Mouse (Mus musculus): Measurements from ENCODE around the gene Hbq1a.
"Not testable (repeated sequence)": the region's sequence is repeated elsewhere in the genome, so short reads cannot be mapped to it uniquely, and the experiment has no call there.

The Hbq1a gene

GRCm38 (mm10) chr11:32285031-32285775 is 14.7 kb upstream of the Hbq1a start:
- DNase-seq (ENCODE audit: low spot score in 2 of 2): no peak

- not testable (repeated sequence) for DNase-seq (ENCODE audit: low spot score in 2 of 2)
Observed at GRCm38 (mm10) chr11:32285887-32286286, 14.0 kb upstream of the Hbq1a start.

GRCm38 (mm10) chr11:32286695-32287492 is 13.0 kb upstream of the Hbq1a start, which contains the start of gene Hbq1b:
Gene Hbq1b, plus strand, starts transcription at chr11:32286965.
- DNase-seq (ENCODE audit: low spot score in 2 of 2): peak; percentile 60 to 73

GRCm38 (mm10) chr11:32287493-32287825 is 12.4 kb upstream of the Hbq1a start:
- no peak for DNase-seq (ENCODE audit: low spot score in 2 of 2)

- not testable (repeated sequence) for DNase-seq (ENCODE audit: low spot score in 2 of 2)
Observed at GRCm38 (mm10) chr11:32292819-32293218, 7.0 kb upstream of the Hbq1a start.

GRCm38 (mm10) chr11:32293479-32293878 is 6.4 kb upstream of the Hbq1a start:
- DNase-seq (ENCODE audit: low spot score in 2 of 2): not testable (repeated sequence)

- not testable (repeated sequence) for DNase-seq (ENCODE audit: low spot score in 2 of 2)
Observed at GRCm38 (mm10) chr11:32296203-32296602, 3.7 kb upstream of the Hbq1a start, which contains the start of gene Hba-a2. Gene Hba-a2, plus strand, starts transcription at chr11:32296489.

- DNase-seq (ENCODE audit: low spot score in 2 of 2): not testable (repeated sequence)
Observed at GRCm38 (mm10) chr11:32297417-32297816, 2.5 kb upstream of the Hbq1a start.

- no peak for DNase-seq (ENCODE audit: low spot score in 2 of 2)
Observed at GRCm38 (mm10) chr11:32297866-32298531, 1.9 kb upstream of the Hbq1a start.

- no peak for DNase-seq (ENCODE audit: low spot score in 2 of 2)
Observed at GRCm38 (mm10) chr11:32298532-32298918, 1.3 kb upstream of the Hbq1a start.

GRCm38 (mm10) chr11:32300279-32301267 is 704 bp downstream of the Hbq1a start:
- no peak for DNase-seq (ENCODE audit: low spot score in 2 of 2)

- DNase-seq (ENCODE audit: low spot score in 2 of 2): no peak
Observed at GRCm38 (mm10) chr11:32301506-32301905, 1.6 kb downstream of the Hbq1a start.

- no peak for DNase-seq (ENCODE audit: low spot score in 2 of 2)
Observed at GRCm38 (mm10) chr11:32302824-32303419, 3.1 kb downstream of the Hbq1a start.

- no peak for DNase-seq (ENCODE audit: low spot score in 2 of 2)
Observed at GRCm38 (mm10) chr11:32303455-32303854, 3.6 kb downstream of the Hbq1a start.

- DNase-seq (ENCODE audit: low spot score in 2 of 2): no peak
Observed at GRCm38 (mm10) chr11:32307006-32307405, 7.1 kb downstream of the Hbq1a start.

- DNase-seq (ENCODE audit: low spot score in 2 of 2): no peak
Observed at GRCm38 (mm10) chr11:32309446-32309845, 9.6 kb downstream of the Hbq1a start.

- DNase-seq (ENCODE audit: low spot score in 2 of 2): no peak
Observed at GRCm38 (mm10) chr11:32309928-32310327, 10.1 kb downstream of the Hbq1a start.

- no peak for DNase-seq (ENCODE audit: low spot score in 2 of 2)
Observed at GRCm38 (mm10) chr11:32316009-32316408, 16.1 kb downstream of the Hbq1a start.

GRCm38 (mm10) chr11:32320507-32321195 is 20.8 kb downstream of the Hbq1a start:
- DNase-seq (ENCODE audit: low spot score in 2 of 2): no peak

- peak; percentile 47 to 72 for DNase-seq (ENCODE audit: low spot score in 2 of 2)
Observed at GRCm38 (mm10) chr11:32321196-32321565, 21.3 kb downstream of the Hbq1a start.

Measured in urinary bladder, postnatal 4 days (tissue).